Mouse (Mus musculus) cerebellum, adult 11 months (tissue): ENCODE results near the gene Rin3.

Experiments used
- DNase-seq: peaks from one replicate; pipeline ENCODE4 v3.0.0; 2022

Rin3 gene

DNA sequence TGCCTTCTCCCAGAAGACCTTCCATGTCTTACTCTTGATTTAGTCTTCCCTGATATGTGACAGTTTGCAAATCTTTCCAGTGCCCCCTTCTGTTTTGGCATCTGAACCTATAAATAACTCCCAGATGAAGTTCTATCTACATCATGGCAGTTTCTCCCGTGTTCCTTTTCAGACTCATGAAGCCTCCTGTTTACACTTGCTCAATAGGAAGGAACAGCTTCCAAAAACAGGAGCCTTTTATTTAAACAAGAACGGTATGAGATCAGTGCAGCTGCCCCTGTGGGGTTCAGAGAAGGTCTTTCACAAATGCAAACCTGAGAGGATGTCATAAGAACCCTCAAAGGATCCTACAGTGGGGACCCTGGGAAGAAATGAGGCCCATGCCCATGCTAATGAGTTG is 59.3 kb downstream of the Rin3 start:
- no peak for DNase-seq

- no peak for DNase-seq
Observed at GRCm38 (mm10) chr12:102342602-102343001, 59.8 kb downstream of the Rin3 start.

DNA sequence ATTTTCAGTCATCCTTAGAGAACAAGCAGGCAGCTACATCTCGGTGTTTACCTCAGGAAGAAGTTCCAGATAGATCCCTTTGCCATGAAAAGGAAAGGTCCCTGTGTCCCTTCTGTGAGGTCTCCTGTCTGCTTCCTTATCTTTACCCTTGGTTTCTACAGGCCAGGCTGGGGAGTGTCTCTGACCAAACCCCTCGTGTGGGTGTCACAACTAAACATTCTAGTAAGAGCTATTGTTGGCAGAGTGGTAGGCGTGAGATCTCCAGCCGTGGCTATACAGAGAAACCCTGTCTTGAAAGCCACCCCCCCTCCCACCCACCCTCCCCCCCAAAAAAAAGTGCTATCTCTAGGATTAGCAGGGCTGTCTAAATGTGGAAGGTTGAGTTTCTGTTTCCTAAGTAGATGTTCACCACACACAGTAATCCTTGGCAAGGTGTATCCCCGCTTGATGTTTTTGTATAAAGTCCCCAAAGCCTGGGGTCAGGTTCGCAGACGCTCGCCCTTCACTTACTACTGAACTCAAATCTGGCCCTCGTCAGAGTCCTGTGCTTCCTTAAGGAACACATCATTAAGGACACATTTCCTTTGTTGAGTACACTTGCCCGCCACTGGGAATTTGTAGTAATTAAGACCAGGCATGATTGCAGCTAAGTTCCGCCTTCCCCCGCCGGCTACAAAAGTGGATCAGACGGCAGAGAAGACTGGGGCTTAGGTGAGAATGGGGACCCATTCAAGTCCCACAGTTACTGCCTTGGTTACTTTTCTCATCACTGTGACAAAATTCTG is 62.4 kb downstream of the Rin3 start:
- DNase-seq = no peak

GRCm38 (mm10) chr12:102346507-102346906 is 63.7 kb downstream of the Rin3 start:
- DNase-seq = no peak

DNA sequence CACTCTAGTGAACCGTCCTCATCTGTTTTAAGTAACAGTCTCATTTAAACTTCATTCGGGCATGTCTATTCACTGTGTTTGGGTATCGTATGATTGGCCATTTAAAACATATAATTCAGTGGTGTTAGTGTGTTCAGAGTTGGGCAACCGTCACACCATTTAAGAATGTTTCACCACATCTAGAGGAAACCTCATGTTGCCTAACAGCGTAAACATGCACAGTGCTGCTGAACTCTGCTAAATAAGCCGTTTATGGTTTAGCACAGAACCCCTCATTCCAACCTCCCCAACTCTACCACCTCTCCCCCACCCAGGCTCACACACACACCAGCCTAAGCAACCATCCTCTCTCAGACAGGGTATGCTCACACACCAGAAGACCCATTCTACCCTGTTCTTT is 65.6 kb downstream of the Rin3 start:
- DNase-seq = no peak

DNA sequence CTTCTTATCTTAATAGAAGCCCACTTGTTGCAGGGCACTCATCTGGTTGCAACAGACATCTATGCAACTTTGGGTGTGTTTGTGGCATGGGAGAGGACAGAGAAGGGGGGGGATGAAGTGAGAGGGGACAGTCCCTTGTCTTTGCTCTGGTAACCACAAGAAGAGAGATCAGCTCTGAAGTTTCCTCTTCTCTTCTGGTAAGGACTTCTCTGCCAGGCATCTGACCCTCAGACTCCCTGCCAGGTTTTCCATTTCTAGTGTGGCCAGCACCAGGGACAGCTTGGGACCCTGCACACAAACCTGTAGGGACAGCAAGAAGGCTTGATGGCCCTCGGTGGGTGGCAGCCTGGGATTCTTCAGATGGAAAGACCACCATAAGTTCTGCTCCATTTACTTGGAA is 68.1 kb downstream of the Rin3 start:
- DNase-seq = no peak

- no peak for DNase-seq
Observed at GRCm38 (mm10) chr12:102354126-102354984, 71.5 kb downstream of the Rin3 start.

DNA sequence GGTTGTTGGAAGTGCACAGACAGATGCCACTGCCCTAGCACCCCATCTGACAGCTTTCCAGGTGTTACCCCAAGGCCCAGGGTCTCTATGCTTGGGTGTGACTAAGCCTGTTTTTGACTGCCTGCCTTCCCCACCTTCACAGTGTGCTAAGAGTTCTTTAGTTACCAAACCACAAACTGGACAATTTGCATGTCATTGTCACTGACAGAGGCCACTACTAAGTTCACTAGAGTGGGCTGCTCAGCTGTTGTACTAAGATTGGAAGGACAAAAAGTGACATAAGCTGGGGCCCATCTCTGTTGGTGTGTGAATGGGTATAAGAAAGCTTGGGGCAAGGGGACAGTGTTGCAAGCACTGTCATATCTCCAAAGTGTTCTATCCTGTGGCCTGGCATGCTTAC is 72.9 kb downstream of the Rin3 start:
- no peak for DNase-seq

- no peak for DNase-seq
Observed at GRCm38 (mm10) chr12:102356781-102357180, 73.9 kb downstream of the Rin3 start.

- DNase-seq = no peak
Observed at GRCm38 (mm10) chr12:102359390-102359789, 76.5 kb downstream of the Rin3 start.

DNA sequence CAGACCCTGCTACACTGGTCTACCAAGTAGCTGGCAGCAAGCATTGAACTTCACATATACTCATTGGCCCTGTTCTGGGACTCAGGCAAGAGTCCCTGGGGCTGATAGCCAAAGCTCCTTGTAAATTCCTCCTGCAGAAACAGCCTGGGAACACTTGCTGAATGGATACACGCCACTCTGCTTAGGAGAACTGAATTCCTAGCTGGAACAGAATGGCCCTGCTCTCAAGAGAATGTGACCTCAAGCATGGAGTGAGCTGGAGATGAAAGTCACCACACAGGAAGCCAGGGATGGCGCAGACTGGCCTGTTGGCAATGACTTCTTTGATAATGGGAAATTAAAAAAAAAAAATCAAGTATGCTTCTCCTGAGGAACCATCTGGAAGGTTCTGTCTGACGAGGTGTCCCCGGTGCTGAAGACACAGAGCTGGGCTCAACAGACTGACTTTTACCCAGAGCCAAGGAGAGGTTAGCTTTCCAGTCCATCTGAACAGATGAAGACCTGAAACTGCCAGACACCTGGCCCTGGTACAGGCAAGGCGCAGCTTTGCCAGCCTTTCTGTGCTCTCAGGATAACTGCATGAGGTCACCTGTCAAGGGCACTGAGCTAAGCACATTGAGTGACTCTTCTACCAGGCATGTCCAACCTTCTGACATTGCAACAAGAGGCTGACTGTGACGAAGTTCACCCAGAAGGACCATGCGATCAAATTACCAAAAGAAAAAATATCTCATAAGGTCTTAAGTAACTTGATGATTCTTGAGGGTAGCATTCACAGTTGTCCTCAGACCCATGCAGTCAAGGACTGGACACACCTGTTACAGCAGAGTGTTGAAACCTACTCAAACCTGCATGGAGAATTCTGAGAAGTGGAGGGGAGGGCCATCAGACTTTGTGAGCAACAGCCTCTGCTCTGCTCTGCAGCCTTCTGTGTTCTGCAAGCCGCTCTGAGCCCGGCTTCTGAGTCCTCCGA is 78.6 kb downstream of the Rin3 start:
- DNase-seq = peak; percentile 11

DNA sequence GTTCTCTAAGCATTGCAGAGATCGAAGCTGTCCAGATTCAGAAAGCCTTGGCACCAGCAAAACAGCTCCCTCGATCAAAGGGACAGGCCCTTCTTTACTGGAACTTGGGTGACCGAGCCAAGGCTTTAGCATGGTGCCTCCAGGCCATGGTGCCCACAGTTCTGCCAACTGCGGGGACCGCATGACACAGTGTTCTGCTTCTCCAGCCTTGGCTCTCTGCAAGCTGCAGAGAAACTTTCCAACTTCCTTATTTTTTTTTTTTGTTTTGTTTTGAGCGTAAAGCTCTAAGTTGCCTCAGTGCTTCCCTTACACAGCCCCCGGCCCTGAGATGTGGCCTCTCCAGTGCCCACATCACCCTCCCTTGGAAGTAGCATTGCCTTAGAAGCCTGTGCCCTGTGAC is 82.2 kb downstream of the Rin3 start:
- DNase-seq = no peak

GRCm38 (mm10) chr12:102366126-102366816 is 83.4 kb downstream of the Rin3 start:
- no peak for DNase-seq

DNA sequence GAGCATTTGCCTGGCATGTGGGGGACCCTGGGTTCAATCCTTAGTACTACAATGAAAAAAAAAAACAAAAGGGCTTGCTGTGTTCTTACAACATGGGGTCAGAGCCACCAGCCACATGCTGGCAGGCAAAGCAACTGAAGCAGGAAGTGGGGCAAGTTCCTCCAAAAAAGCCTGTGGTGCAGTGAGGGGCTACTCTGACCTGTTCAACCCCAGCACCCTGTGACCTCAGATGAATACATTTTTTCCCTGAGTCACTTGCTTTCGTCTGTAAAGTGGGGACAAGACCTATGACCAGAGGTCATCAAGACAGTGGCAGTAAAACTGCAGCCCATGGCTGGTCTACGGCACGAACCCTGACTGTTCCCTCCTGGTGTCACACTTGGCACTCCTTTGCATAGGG is 84.2 kb downstream of the Rin3 start:
- no peak for DNase-seq

DNA sequence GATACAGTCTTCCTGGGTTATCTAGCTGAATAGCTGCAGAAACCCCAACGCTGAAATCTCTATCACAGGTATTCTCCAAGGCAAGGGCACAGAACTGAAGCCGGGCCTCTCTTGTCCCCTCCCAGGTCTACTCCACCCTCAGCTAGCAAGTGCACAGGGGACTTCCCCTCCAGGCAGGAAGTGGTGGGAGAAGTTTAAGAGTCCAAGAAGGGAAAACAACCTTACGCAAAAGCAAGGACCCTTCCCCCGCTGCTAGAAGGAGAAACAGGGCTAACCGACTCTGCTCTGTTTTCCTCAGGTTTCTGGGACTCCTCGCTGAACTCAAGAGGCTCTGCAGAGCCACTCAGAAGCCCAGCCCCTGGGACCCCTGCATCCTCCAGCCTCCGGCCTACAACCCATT is 85.2 kb downstream of the Rin3 start:
- DNase-seq = no peak

DNA sequence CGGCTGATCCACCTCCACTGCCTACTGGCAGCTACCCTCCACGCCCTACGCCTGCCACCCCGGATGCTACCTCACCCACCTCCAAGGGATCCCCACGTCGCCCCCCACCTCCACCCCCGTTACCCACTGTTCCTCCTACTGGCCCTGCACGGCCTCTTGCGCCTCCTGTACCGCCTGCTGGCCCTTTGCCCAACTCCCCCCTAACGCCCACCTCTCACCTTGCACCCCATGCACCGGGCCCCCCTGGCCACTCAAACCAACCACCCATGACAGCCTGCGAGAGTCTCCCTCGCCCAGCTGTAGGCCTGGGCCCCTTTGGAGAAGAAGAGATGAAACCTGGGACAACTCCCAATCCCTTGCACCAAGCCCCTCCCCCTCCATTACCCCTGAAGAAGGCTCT is 85.7 kb downstream of the Rin3 start:
- no peak for DNase-seq

GRCm38 (mm10) chr12:102369488-102370235 is 86.8 kb downstream of the Rin3 start:
- DNase-seq = no peak

DNA sequence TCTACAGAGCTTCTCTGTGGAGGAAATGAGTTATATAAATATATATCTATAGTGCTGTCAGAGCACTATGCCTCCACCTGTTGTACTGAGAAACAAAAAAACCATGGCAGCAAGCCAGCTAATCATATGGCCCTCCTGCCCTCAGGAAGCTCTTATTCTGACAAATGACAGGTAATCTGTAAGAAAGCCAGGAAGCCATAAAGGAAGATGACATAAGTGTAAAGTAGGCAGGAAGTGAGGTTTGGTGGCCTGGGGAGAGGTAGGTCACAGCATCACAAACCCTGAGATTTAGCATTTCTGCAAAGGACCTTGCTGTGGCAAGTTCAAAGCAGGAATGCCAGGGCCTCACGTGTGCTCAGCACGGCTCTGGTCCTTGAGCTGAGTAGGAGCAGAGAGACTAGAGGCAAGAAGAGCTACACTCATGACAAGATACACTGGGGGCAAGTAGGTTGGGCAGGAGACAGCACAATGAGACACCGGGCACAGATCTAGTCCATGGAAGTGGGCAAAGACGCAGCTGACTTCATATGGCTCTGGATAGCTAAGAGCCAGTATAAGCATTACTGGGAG is 88.2 kb downstream of the Rin3 start:
- no peak for DNase-seq

DNA sequence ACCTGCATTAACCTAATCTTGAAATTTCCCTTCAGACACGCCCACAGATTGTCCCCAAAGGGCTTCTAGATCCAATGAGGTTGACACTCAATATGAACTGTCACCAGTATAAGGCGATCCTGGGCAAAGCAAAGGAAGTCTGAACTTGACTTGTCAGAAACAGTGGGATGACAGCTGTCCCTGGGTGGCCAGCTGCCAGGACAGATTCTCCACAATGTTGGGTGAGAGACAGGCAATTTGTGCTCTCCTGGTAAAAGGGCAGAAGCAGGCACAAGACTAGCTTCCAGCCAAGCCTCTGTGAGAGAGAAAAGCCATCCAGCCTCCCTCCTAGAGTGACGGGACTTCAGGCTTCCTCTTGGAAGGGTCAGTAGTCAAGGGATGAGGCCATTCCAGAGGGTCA is 89.5 kb downstream of the Rin3 start:
- DNase-seq = no peak

DNA sequence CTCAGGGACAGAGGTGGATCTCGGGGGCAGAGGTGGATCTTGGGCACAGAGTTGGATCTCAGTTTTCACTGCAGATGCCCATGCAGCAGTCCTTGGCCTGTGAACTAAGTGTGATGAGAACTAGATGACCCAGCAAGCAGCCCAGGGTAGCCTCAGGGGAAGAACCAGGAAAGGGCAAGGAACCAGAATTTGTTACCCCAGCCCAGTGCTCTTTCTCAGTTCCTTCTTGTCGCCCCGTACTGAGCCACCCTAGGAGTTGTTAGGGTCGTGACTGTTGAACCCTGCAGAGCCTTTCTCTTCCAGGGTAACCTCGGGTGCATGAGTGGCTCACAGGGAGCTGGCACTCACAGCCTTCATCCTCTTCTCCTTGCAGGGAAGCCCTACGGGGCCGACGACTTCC is 99.3 kb downstream of the Rin3 start:
- no peak for DNase-seq

GRCm38 (mm10) chr12:102383288-102383687 is 100.4 kb downstream of the Rin3 start:
- no peak for DNase-seq
